Mouse (Mus musculus): ENCODE measurements around the gene Ikbkg. TPM values are rescaled to one million over a fixed set of nuclear protein-coding genes. Genes with fewer than 3 reads are reported as not detected.

Gene Ikbkg
- 18.0 and 19.5 TPM in 2 replicates for polyA plus RNA-seq (2012; rRNA removed)

GRCm38 (mm10) chrX:74392535-74393443, at the start of gene Ikbkg, which contains the start of gene Fam3a:
Gene Ikbkg (plus strand): TSS chrX:74393290.
Gene Fam3a (minus strand): TSS chrX:74393272.

GRCm38 (mm10) chrX:74353467-74353770, 39.7 kb upstream of the Ikbkg start, which contains the start of gene Lage3:
Gene Lage3 (minus strand): TSS chrX:74353618.

GRCm38 (mm10) chrX:74372888-74373549, 20.1 kb upstream of the Ikbkg start, which contains the start of the genes Ubl4a and Slc10a3:
Gene Ubl4a (minus strand): TSS chrX:74373218.
Gene Slc10a3 (minus strand): TSS chrX:74373349.

GRCm38 (mm10) chrX:74428826-74429276, 35.8 kb downstream of the Ikbkg start, which contains the start of gene G6pdx:
Gene G6pdx (minus strand): TSS chrX:74429194.

GRCm38 (mm10) chrX:74481349-74481885, 88.3 kb downstream of the Ikbkg start, which contains the start of gene Gm6880:
Gene Gm6880 (minus strand): TSS chrX:74481399.

Other genes starting within 250 kb of the Ikbkg start
- gene Tex28, start 225.5 kb upstream of the Ikbkg start, polyA plus RNA-seq (2012; rRNA removed) = not detected in 2 replicates
- gene Tktl1, start 216.0 kb upstream of the Ikbkg start, polyA plus RNA-seq (2012; rRNA removed) = not detected in 2 replicates
- gene Flna, start 143.5 kb upstream of the Ikbkg start, polyA plus RNA-seq (2012; rRNA removed) = 442 and 468 TPM in 2 replicates
- gene Emd, start 138.6 kb upstream of the Ikbkg start, polyA plus RNA-seq (2012; rRNA removed) = 87.2 and 92.3 TPM in 2 replicates
- 1,398 and 1,478 TPM in 2 replicates for gene Rpl10, start 122.5 kb upstream of the Ikbkg start, polyA plus RNA-seq (2012; rRNA removed)
- 94.8 and 95.4 TPM in 2 replicates for gene Taz, start 111.4 kb upstream of the Ikbkg start, polyA plus RNA-seq (2012; rRNA removed)
- gene Dnase1l1, start 111.0 kb upstream of the Ikbkg start, polyA plus RNA-seq (2012; rRNA removed) = 5.3 and 7.1 TPM in 2 replicates
- 262 and 275 TPM in 2 replicates for gene Atp6ap1, start 96.2 kb upstream of the Ikbkg start, polyA plus RNA-seq (2012; rRNA removed)
- 1,288 and 1,327 TPM in 2 replicates for gene Gdi1, start 88.3 kb upstream of the Ikbkg start, polyA plus RNA-seq (2012; rRNA removed)
- 48.8 and 49.0 TPM in 2 replicates for gene Fam50a, start 80.3 kb upstream of the Ikbkg start, polyA plus RNA-seq (2012; rRNA removed)
- 261 and 268 TPM in 2 replicates for gene Plxna3, start 64.2 kb upstream of the Ikbkg start, polyA plus RNA-seq (2012; rRNA removed)
- gene Lage3, start 39.7 kb upstream of the Ikbkg start, polyA plus RNA-seq (2012; rRNA removed) = 87.3 and 99.6 TPM in 2 replicates
- 56.7 and 57.7 TPM in 2 replicates for gene Ubl4a, start 20.1 kb upstream of the Ikbkg start, polyA plus RNA-seq (2012; rRNA removed)
- 5.7 and 7.1 TPM in 2 replicates for gene Slc10a3, start 19.9 kb upstream of the Ikbkg start, polyA plus RNA-seq (2012; rRNA removed)
- 36.2 and 39.6 TPM in 2 replicates for gene Fam3a, start within 50 bp of the Ikbkg start, polyA plus RNA-seq (2012; rRNA removed)
- 44.7 and 48.8 TPM in 2 replicates for gene G6pdx, start 35.9 kb downstream of the Ikbkg start, polyA plus RNA-seq (2012; rRNA removed)
- 0.12 TPM in 1 of 2 replicates, not detected in the other for gene Gm6880, start 88.1 kb downstream of the Ikbkg start, polyA plus RNA-seq (2012; rRNA removed)
- not detected in 2 replicates for gene Olfr1326-ps1, start 181.6 kb downstream of the Ikbkg start, polyA plus RNA-seq (2012; rRNA removed)
- gene Olfr1325, start 199.4 kb downstream of the Ikbkg start, polyA plus RNA-seq (2012; rRNA removed) = not detected in 2 replicates